Mouse (Mus musculus) neural tube, embryonic 15.5 days (tissue): ENCODE measurements around the gene Taf1. TPM values are rescaled to one million over a fixed set of nuclear protein-coding genes. Genes with fewer than 3 reads are reported as not detected.

Experiments used
- polyA plus RNA-seq: library from polyadenylated mRNA; unstranded; fragments of >200 nt; fragmentation: Nextera tagmentation; extraction: Ambion mirVana; gene quantifications from 2 replicates; pipeline ENCODE4 v1.2.1, GENCODE M21; 2015

Taf1 gene
- polyA plus RNA-seq, 1 experiment from 2014 or later: 12.8 TPM

Other genes starting within 250 kb of the Taf1 start
- gene Nlgn3, start 233.6 kb upstream of the Taf1 start, polyA plus RNA-seq: 72.1 and 77.2 TPM in 2 replicates
- gene Gjb1, start 156.4 kb upstream of the Taf1 start, polyA plus RNA-seq: 1.8 and 4.6 TPM in 2 replicates
- gene Zmym3, start 111.9 kb upstream of the Taf1 start, polyA plus RNA-seq: 72.3 and 83.4 TPM in 2 replicates
- 242 and 291 TPM in 2 replicates for gene Nono, start 103.4 kb upstream of the Taf1 start, polyA plus RNA-seq
- gene Itgb1bp2, start 83.6 kb upstream of the Taf1 start, polyA plus RNA-seq: 4.4 and 8.8 TPM in 2 replicates
- gene Ogt, start 107.3 kb downstream of the Taf1 start, polyA plus RNA-seq: 165 and 168 TPM in 2 replicates
- gene Cxcr3, start 201.5 kb downstream of the Taf1 start, polyA plus RNA-seq: 0.40 and 0.95 TPM in 2 replicates